In genomic region chr3:135825016-135825753, GRCm38 (mm10) we compare ENCODE assay signal across 8 mouse cellular contexts. TPM values are rescaled to one million over a fixed set of nuclear protein-coding genes. Genes with fewer than 3 reads are reported as not detected.
DNase-seq lines count a peak whose midpoint lies in the region; ATAC-seq and TF ChIP-seq lines count a peak whose summit lies in the region.

Gene Slc39a8, plus strand, starts transcription at chr3:135825279.

- ATAC-seq in limb, embryonic 14.5 days (ENCODE audit: low FRiP score, low read depth): peak; percentile 88
- ATAC-seq in midbrain, embryonic 15.5 days (replicated peaks): peak; percentile 91

- no peaks in the 10 kb centered on the region for H3K4me1 ChIP-seq in embryonic fibroblast, embryonic 13.5 days (ENCODE audit: control insufficient read depth, insufficient read depth, low read length)
- H3K4me1 ChIP-seq in limb, embryonic 14.5 days (ENCODE audit: control insufficient read depth, insufficient read depth, low read length): peaks cover 9% of the 10 kb centered on the region
- H3K4me1 ChIP-seq in midbrain, embryonic 15.5 days: peaks cover 18% of the 10 kb centered on the region

- H3K4me2 ChIP-seq in limb, embryonic 14.5 days (replicated peaks; ENCODE audit: low read depth, low read length, severe bottlenecking): peak within 1 kb of the TSS; percentile 86
- peak within 1 kb of the TSS; percentile 89 for H3K4me2 ChIP-seq in midbrain, embryonic 15.5 days

- 5% methylated on average over 22 of the region's 22 CpGs for WGBS in limb, embryonic 14.5 days
- 6% methylated on average over 22 of the region's 22 CpGs for WGBS in midbrain, embryonic 15.5 days

- peak; percentile 83 to 85 for DNase-seq in B cell, adult 2 months
- DNase-seq in brain, adult 2 months (ENCODE audit: low read depth, low spot score): peak; percentile 67
- DNase-seq in heart, adult 8-10 months (ENCODE audit: low spot score): peak; percentile 67
- peak; percentile 76 to 83 for DNase-seq in kidney, adult 8-10 months
- DNase-seq in limb, embryonic 14.5 days (ENCODE audit: low spot score): peak; percentile 67
- peak; percentile 67 to 77 for DNase-seq in spleen, adult 18-20 months

- H3K36me3 ChIP-seq in limb, embryonic 14.5 days (ENCODE audit: control insufficient read depth, insufficient read depth, low read length): no peaks in the 10 kb centered on the region
- H3K36me3 ChIP-seq in midbrain, embryonic 15.5 days (replicated peaks): no peaks in the 10 kb centered on the region

- no peak within 1 kb of the TSS for H3K27ac ChIP-seq in embryonic fibroblast, embryonic 13.5 days (ENCODE audit: insufficient read depth, low read length)
- no peak within 1 kb of the TSS for H3K27ac ChIP-seq in limb, embryonic 14.5 days (replicated peaks; ENCODE audit: low read depth, low read length)
- H3K27ac ChIP-seq in midbrain, embryonic 15.5 days: no peak within 1 kb of the TSS; the same call in 1 of the 2 replicates

- H3K9ac ChIP-seq in limb, embryonic 14.5 days (ENCODE audit: low read depth, low read length, severe bottlenecking): peak within 1 kb of the TSS; percentile 52
- H3K9ac ChIP-seq in midbrain, embryonic 15.5 days: peak within 1 kb of the TSS; percentile 33

- TF ChIP-seq CTCF in embryonic fibroblast, embryonic 13.5 days (IDR thresholded peaks at IDR 0.05; ENCODE audit: borderline replicate concordance, insufficient read depth, low read length): peak; percentile 31; the same call in 1 of the 2 replicates

- peak; percentile 44 for TF ChIP-seq POLR2A in embryonic fibroblast, embryonic 13.5 days (IDR thresholded peaks at IDR 0.05; ENCODE audit: low read depth, low read length)
- TF ChIP-seq POLR2A in limb, embryonic 14.5 days (IDR thresholded peaks at IDR 0.05; ENCODE audit: borderline replicate concordance, extremely low read depth, insufficient read depth, insufficient read length): no peak

- H3K27me3 ChIP-seq in limb, embryonic 14.5 days (ENCODE audit: control insufficient read depth, insufficient read depth, low read length): no peaks in the 10 kb centered on the region
- 0 out of 2 replicates have a peak, but pooled peaks cover 9% of the 10 kb centered on the region for H3K27me3 ChIP-seq in midbrain, embryonic 15.5 days (replicated peaks)

- no peaks in the 10 kb centered on the region for H3K9me3 ChIP-seq in limb, embryonic 14.5 days (ENCODE audit: control insufficient read depth, low read length)
- no peaks in the 10 kb centered on the region for H3K9me3 ChIP-seq in midbrain, embryonic 15.5 days

- peak within 1 kb of the TSS; percentile 45 for H3K4me3 ChIP-seq in embryonic fibroblast, embryonic 13.5 days (ENCODE audit: insufficient read depth, low read length)
- H3K4me3 ChIP-seq in limb, embryonic 14.5 days (replicated peaks; ENCODE audit: low read length): peak within 1 kb of the TSS; percentile 59
- H3K4me3 ChIP-seq in midbrain, embryonic 15.5 days: peak within 1 kb of the TSS; percentile 50

RNA-seq across cellular contexts. Expression of gene Slc39a8, which starts in this region (rescaled TPM):
- 4.1 and 5.4 TPM in 2 replicates for polyA plus RNA-seq in embryonic fibroblast, embryonic 13.5 days (2011; ENCODE audit: insufficient read length, low read depth, missing spikeins)
- total RNA-seq in heart, adult 8-10 months (2022): 1 to 10 TPM; 4.2 to 8.5 (median 5.5) TPM
- 3.9 and 4.2 TPM in 2 replicates for polyA plus RNA-seq in limb, embryonic 14.5 days (2012; rRNA removed)
- 5.3 and 5.9 TPM in 2 replicates for polyA plus RNA-seq in limb, embryonic 14.5 days (2014; fragmentation: Nextera tagmentation; extraction: Ambion mirVana)
- 9.5 and 12.2 TPM in 2 replicates for polyA plus RNA-seq in midbrain, embryonic 15.5 days (2015; fragmentation: Nextera tagmentation; extraction: Ambion mirVana)
